Mouse (Mus musculus): ENCODE data around the gene Rai14.

Gene Rai14

DNA sequence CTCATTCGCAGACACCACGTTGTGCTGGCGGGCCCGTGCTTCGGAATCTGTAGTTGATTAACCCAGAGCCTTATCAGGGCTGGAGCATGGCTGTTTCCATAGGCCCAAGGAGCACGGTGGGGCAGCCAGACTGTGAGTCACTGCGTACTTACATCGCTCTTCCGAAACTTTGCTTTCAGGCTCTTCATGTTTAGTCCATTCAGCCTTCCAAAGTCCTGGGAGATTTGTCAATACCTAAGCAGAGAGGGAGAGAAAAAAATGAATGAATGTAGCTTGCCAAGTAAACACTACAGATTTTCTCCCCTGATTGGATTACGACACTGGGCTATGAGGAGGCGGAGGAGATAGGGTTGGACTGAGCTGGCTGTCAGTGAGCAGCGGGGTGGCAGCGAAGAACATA lies 24.2 kb downstream of the Rai14 start:
- DNase-seq (ENCODE audit: extremely low spot score), result no peak

DNA sequence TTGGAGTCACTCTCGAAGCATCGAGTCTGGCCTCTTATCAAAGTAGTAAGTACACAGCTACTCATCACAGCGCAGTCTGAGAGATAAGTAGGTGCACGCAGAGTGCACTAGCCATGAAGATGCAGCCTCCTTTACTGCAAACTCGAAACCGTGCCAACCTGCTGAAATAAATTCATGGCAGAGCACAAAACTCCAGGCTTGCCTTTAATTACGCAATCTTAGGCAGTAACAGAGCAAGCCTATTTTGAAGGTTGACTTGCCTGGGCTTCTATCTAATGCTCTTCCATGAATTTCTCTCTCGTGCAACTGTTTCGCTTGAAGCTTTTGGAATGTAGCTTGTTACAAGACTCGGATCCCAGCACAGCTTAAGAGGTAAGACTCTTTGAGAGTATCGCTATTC lies 25.1 kb downstream of the Rai14 start:
- DNase-seq (ENCODE audit: extremely low spot score), result no peak

DNA sequence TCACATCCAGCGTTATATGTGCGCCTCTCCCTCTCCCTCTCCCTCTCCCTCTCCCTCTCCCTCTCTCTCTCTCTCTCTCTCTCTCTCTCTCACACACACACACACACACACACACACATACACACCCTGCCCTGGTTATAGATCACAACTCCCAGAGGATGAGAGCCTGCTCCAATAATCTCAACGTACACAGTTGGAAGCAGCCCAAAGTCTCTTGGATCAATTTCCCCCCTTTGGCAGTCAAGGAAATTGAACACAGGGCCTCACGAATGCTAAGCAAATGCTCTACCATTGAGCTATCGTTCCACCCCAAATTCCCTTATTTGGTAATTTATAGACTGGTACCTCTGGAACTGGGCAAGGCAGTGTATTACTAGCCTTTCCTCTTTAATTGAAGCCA lies 25.7 kb downstream of the Rai14 start:
- DNase-seq (ENCODE audit: extremely low spot score), result no peak

GRCm38 (mm10) chr15:10687365-10687764 lies 27.1 kb downstream of the Rai14 start:
- DNase-seq (ENCODE audit: extremely low spot score), result no peak

DNA sequence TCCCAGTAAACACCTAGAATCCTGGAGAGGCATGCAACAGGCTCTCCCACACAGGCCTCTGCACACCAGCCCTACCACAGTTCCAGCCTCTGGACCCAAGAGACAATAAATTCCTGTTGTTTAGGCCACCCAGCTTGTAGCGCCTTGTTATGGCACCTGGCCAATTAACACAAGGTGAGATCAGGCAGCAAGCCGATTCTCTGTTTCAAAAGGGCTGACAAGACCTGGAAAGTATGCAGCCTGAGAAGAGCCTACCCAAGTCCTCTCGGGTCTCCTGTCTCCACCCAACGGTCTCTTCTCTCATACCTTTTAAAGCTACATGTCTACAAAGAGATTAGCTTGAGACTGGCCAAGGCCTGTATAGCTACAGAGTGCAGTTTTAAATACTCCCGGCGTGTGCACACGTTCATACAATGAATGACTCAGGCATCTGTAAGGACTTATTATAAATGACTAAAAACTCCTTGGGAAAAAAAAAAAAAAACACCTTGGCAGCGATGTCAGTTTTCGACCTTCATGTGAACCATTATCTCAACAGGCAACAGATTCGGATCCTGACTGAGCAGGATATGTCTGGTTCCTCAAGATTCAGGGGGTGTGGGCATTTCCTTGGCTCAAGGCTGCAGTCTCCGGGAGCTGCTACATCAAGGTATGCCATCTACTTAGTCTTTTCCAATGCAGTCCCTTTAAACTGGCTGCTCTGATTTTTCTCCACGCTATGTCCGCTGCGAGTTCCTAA lies 28.6 kb downstream of the Rai14 start:
- no peak for DNase-seq (ENCODE audit: extremely low spot score)

- DNase-seq (ENCODE audit: extremely low spot score), result no peak
Measured at GRCm38 (mm10) chr15:10683687-10684203, 30.7 kb downstream of the Rai14 start.

- DNase-seq (ENCODE audit: extremely low spot score), result no peak
Measured at GRCm38 (mm10) chr15:10680514-10680913, 33.9 kb downstream of the Rai14 start.

DNA sequence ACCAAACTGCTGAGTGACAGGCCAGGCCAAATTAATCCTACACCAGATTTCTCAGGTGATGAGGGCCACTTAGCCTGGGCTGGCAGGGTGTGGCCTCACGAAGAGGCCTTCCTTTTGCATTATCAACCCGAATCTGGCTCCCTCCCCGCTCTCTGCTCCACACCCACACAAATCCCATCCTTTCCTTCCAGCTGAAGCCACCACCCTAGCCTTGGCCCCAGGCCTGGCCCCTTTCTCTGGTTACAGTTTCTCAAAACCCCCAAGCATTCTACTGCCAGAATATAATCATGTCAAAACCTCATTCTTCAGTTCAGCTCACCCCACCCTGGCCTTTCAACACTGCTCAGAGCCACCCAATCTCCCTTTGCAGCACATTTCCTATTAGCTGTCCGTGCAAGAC lies 34.9 kb downstream of the Rai14 start:
- no peak for DNase-seq (ENCODE audit: extremely low spot score)

- DNase-seq (ENCODE audit: extremely low spot score), result no peak
Measured at GRCm38 (mm10) chr15:10675801-10676200, 38.6 kb downstream of the Rai14 start.

GRCm38 (mm10) chr15:10672880-10673279 lies 41.5 kb downstream of the Rai14 start:
- DNase-seq (ENCODE audit: extremely low spot score), result no peak

- DNase-seq (ENCODE audit: extremely low spot score), result no peak
Measured at GRCm38 (mm10) chr15:10671868-10672267, 42.6 kb downstream of the Rai14 start.

DNA sequence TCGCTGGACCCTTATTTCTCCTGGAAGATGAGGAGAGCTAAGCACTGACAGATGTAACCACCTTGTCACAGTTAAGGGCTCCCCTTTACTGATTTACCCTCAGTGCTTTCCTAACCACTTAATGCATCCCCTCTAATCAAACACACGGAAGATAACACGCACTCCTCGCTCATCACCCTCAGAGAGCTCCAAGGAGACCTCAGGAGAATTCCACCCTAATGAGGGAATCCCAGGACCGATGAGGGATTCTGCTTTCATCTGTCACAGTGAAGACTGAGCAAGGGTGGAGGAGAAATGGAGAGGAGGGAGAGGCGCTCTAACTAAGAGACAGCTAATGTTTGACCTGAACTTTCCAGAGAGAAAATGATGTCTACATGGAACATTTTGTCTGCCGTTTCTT lies 44.3 kb downstream of the Rai14 start:
- no peak for DNase-seq (ENCODE audit: extremely low spot score)

DNA sequence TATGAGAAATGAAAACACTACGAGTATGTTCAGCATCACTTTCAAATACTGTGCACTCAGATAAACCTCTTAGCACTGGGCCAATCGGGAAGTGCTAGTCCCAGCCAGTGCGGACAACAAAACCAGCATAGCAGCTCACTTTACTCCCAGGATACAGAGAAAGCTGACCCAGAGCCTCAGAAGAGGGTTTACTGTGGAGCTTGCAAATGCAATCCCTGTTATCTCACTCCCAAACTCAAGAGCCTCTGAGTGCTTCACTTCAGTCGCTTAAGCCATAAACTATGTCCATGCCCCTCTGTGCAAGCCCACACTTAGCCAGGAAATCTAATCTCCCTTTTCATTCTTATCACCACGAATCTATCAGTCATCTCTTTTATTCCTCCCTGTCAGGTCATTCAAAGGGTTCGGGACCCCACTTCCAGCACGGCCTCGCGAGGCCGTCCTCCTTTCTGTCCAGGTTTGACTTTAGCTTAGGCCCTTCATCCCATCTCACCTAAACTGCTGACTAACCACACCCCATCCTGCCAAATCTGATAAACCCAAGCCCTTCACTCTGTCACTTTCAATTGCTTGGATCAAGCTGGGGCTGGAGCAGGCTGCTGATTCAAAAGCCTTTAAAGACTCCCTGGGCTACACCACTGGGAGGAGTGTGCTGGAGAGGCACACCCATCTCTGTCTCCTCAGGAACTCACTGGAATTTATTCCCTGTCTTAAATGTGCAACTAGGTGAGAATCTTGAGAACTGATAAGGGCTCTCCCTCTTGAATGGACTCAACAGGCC lies 46.1 kb downstream of the Rai14 start:
- no peak for DNase-seq (ENCODE audit: extremely low spot score)

- DNase-seq (ENCODE audit: extremely low spot score), result no peak
Measured at GRCm38 (mm10) chr15:10665816-10666215, 48.6 kb downstream of the Rai14 start.

- no peak for DNase-seq (ENCODE audit: extremely low spot score)
Measured at GRCm38 (mm10) chr15:10664529-10664898, 49.9 kb downstream of the Rai14 start.

DNA sequence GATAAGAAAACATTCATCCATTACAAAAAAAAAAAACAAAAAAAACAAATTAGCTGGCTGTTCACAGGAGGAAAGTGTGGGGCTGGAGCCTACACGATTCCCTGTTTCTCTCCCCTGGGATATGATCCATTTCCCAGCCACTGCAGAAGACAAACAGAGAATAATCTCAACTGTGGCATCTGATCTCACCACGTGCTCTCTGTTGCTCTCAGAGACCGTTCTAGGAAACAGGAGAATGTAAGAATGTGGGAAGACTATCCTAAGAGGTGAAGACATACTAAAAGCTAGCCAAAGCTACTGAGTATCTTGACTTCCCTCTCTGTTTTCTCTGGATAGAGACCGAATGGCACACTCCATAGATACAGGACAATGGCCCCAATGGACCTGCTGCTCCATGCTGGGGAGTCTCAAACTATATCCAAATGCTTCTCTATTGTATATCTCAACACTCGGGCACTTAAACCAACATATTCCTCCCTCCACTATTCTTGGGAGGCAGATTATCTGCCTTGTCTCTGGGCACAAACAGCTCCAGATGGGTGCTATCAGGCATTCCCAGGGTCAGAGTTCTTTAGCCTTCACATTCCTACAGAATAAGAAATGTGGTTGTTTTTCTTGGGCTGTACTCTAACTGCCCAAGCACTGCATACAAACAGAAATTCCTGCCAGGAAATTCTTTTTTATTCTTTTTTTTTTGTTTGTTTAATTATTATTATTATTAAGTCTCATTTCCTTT lies 50.5 kb downstream of the Rai14 start:
- no peak for DNase-seq (ENCODE audit: extremely low spot score)

- no peak for DNase-seq (ENCODE audit: extremely low spot score)
Measured at GRCm38 (mm10) chr15:10661961-10662606, 52.3 kb downstream of the Rai14 start.

DNA sequence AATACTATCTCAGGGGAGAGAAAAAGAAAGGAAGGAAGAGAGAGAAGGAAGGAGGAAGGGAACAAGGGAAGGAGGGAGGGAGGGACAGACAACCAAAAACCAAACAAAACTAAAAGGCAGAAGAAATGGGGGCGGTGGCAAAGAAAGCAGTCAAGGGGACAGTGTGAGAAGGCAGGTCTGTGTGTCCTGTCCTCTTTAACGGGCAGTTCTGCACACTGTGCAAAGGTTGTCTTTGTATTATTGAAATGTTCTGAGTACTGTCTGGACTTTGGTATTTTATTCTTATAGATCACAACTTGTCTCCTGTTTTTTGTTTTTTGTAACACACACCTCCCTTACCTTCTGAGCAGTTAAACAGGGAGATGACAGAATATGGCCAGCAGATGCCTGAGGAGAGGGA lies 55.6 kb downstream of the Rai14 start:
- no peak for DNase-seq (ENCODE audit: extremely low spot score)

DNA sequence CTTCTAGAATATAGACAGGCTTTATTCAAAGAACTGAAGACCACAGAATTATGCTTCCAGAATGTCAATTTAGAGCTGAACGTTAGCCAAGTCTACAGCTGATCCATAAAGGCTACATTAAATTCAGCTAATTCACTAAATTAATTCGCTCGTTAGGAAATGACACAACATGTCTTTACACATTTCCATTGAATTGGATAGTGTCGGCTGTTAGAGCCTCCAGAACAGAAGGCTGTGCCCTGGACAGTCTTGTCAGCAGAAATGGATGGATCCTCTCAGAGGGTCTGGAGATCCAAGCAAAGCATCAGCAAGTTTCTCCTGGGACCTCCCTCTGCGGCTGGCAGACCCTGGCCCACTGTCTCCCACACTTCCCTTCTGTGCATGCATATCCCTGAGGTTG lies 58.3 kb downstream of the Rai14 start:
- no peak for DNase-seq (ENCODE audit: extremely low spot score)

DNA sequence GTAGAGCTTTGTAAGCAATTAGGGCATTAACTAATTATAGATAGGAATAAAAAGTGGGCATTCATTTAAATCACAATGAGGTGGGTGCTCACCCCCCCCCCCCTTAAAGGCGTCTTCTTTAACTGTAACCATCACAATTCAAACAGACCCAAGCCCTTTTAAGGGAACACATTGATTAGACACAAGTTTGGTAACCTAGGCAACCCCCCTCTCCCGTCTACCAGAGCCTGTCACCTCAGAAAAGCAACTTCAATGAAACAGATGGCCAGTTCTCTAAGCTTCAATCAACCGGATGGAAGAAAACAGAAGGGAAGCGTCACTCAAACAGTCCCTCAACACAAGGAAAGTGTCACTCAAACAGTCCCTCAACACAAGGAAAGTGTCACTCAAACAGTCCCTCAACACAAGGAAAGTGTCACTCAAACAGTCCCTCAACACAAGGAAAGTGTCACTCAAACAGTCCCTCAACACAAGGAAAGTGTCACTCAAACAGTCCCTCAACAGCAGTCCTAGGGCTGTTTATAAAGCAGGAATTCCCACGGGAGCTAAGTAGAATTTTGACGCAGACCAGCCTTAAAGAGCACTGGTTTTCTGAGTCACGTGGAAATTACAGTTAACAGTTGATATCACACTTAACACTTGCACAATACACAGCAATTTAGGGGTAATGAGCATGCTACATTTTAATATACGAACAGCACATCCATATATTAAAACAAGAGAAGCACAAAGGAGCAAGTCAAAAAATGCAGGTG lies 59.1 kb downstream of the Rai14 start:
- peak; percentile 61 for DNase-seq (ENCODE audit: extremely low spot score)

DNA sequence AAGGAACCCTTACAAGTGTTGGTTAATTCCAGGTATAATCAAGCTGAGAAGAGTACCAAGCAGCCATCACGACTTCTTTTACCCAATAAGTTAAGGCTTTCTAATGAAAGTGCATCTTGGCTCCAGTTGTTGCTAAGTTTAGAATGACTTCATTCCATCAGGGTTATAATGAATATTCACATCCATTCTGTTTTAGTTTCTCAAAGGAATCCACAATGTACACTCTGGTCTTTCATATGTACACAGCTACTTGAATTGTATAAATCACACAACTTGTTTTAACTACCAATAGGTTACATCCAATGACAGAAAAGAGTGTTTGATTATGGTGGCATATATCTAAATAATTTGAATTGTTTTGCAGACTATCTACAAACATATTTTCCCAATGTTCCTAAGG lies 59.7 kb downstream of the Rai14 start:
- no peak for DNase-seq (ENCODE audit: extremely low spot score)
